Mouse (Mus musculus) right cerebral cortex, postnatal 10 days (tissue): Measurements from ENCODE around the gene Sgip1.

Experiments used
- DNase-seq, 2 experiments: peaks; one replicate each; pipeline ENCODE4 v3.0.0; 2021; ENCODE audit warnings: low spot score in 2 of 2

Sgip1 gene

GRCm38 (mm10) chr4:102774549-102774948 is 33.5 kb downstream of the Sgip1 start:
- DNase-seq: no peak

GRCm38 (mm10) chr4:102775596-102776270 is 34.6 kb downstream of the Sgip1 start:
- no peak for DNase-seq

GRCm38 (mm10) chr4:102779902-102780301 is 38.8 kb downstream of the Sgip1 start:
- no peak for DNase-seq

- DNase-seq: peak; percentile 74 to 83
These were observed 42.1 kb downstream of the Sgip1 start for GRCm38 (mm10) chr4:102783063-102783748.

GRCm38 (mm10) chr4:102785158-102785557 is 44.1 kb downstream of the Sgip1 start:
- DNase-seq: no peak

- DNase-seq: no peak
These were observed 51.1 kb downstream of the Sgip1 start for GRCm38 (mm10) chr4:102792100-102792790.

- no peak for DNase-seq
These were observed 60.4 kb downstream of the Sgip1 start for GRCm38 (mm10) chr4:102801471-102801870.

- no peak for DNase-seq
These were observed 60.8 kb downstream of the Sgip1 start for GRCm38 (mm10) chr4:102801936-102802335.

GRCm38 (mm10) chr4:102804611-102805010 is 63.5 kb downstream of the Sgip1 start:
- DNase-seq: peak; percentile 37 to 48

GRCm38 (mm10) chr4:102806987-102807386 is 65.9 kb downstream of the Sgip1 start:
- no peak for DNase-seq

- no peak for DNase-seq
These were observed 67.2 kb downstream of the Sgip1 start for GRCm38 (mm10) chr4:102808258-102808657.

GRCm38 (mm10) chr4:102809296-102809695 is 68.2 kb downstream of the Sgip1 start:
- DNase-seq: no peak

- DNase-seq: no peak
These were observed 69.2 kb downstream of the Sgip1 start for GRCm38 (mm10) chr4:102810277-102810676.

GRCm38 (mm10) chr4:102811007-102811805 is 70.1 kb downstream of the Sgip1 start:
- DNase-seq: no peak

GRCm38 (mm10) chr4:102813346-102813745 is 72.2 kb downstream of the Sgip1 start:
- DNase-seq: no peak

GRCm38 (mm10) chr4:102821786-102822185 is 80.7 kb downstream of the Sgip1 start:
- DNase-seq: no peak

- DNase-seq: no peak
These were observed 83.4 kb downstream of the Sgip1 start for GRCm38 (mm10) chr4:102824494-102824893.

- no peak for DNase-seq
These were observed 85.1 kb downstream of the Sgip1 start for GRCm38 (mm10) chr4:102826159-102826558.

- DNase-seq: no peak
These were observed 87.4 kb downstream of the Sgip1 start for GRCm38 (mm10) chr4:102828518-102828917.

GRCm38 (mm10) chr4:102833191-102833590 is 92.1 kb downstream of the Sgip1 start:
- no peak for DNase-seq

- no peak for DNase-seq
These were observed 92.6 kb downstream of the Sgip1 start for GRCm38 (mm10) chr4:102833726-102834125.

- no peak for DNase-seq
These were observed 93.6 kb downstream of the Sgip1 start for GRCm38 (mm10) chr4:102834710-102835109.
